Mouse (Mus musculus) ES-CJ7 (cell line): Measurements from ENCODE around the gene Zfand2b.

Source experiments
- DNase-seq: peaks from one replicate; pipeline ENCODE4 v3.0.0; 2011; ENCODE audit warnings: low read depth, low spot score

Zfand2b gene

GRCm38 (mm10) chr1:75159540-75160255 is 8.7 kb upstream of the Zfand2b start:
- no peak for DNase-seq

GRCm38 (mm10) chr1:75160256-75160617 is 8.2 kb upstream of the Zfand2b start:
- DNase-seq: no peak

GRCm38 (mm10) chr1:75168093-75168471 is 364 bp upstream of the Zfand2b start:
- no peak for DNase-seq

GRCm38 (mm10) chr1:75179334-75180104 is 11.1 kb downstream of the Zfand2b start:
- DNase-seq: no peak

- peak; percentile 97 for DNase-seq
Observed at GRCm38 (mm10) chr1:75180105-75180590, 11.7 kb downstream of the Zfand2b start, which contains the start of gene Abcb6. Gene Abcb6, minus strand, starts transcription at chr1:75180392.

- DNase-seq: no peak
Observed at GRCm38 (mm10) chr1:75180741-75181140, 12.3 kb downstream of the Zfand2b start.

GRCm38 (mm10) chr1:75181377-75181870 is 13.0 kb downstream of the Zfand2b start:
- DNase-seq: no peak

GRCm38 (mm10) chr1:75182160-75182559 is 13.7 kb downstream of the Zfand2b start:
- DNase-seq: peak; percentile 47

GRCm38 (mm10) chr1:75185495-75185894 is 17.0 kb downstream of the Zfand2b start:
- no peak for DNase-seq

- DNase-seq: no peak
Observed at GRCm38 (mm10) chr1:75187126-75187525, 18.7 kb downstream of the Zfand2b start.

- DNase-seq: no peak
Observed at GRCm38 (mm10) chr1:75187914-75188483, 19.6 kb downstream of the Zfand2b start.

GRCm38 (mm10) chr1:75190577-75190976 is 22.1 kb downstream of the Zfand2b start:
- DNase-seq: no peak

GRCm38 (mm10) chr1:75191258-75191621 is 22.8 kb downstream of the Zfand2b start:
- no peak for DNase-seq

GRCm38 (mm10) chr1:75191622-75192402 is 23.4 kb downstream of the Zfand2b start, which contains the start of the genes Ankzf1 and Atg9a:
Gene Ankzf1, plus strand, starts transcription at chr1:75192151.
Gene Atg9a, minus strand, starts transcription at chr1:75192196.
- DNase-seq: peak; percentile 100

GRCm38 (mm10) chr1:75192452-75192851 is 24.0 kb downstream of the Zfand2b start:
- no peak for DNase-seq

GRCm38 (mm10) chr1:75201236-75201635 is 32.8 kb downstream of the Zfand2b start:
- DNase-seq: no peak

GRCm38 (mm10) chr1:75208967-75209678 is 40.7 kb downstream of the Zfand2b start:
- DNase-seq: peak; percentile 65

GRCm38 (mm10) chr1:75210136-75211087 is 42.0 kb downstream of the Zfand2b start, which contains the start of the genes Glb1l and Stk16:
Gene Glb1l, minus strand, starts transcription at chr1:75210813.
Gene Stk16, plus strand, starts transcription at chr1:75210838.
- DNase-seq: peak; percentile 97

- DNase-seq: no peak
Observed at GRCm38 (mm10) chr1:75211141-75211708, 42.8 kb downstream of the Zfand2b start.
